Mouse (Mus musculus): ENCODE data around the gene Gcc2. TPM values are rescaled to one million over a fixed set of nuclear protein-coding genes. Genes with fewer than 3 reads are reported as not detected.
A peak's percentile ranks its signal among the peaks of the same experiment; 100 is the strongest.

Gcc2 gene
- polyA plus RNA-seq, 1 experiment from 2014 or later, result 83.6 TPM

DNA sequence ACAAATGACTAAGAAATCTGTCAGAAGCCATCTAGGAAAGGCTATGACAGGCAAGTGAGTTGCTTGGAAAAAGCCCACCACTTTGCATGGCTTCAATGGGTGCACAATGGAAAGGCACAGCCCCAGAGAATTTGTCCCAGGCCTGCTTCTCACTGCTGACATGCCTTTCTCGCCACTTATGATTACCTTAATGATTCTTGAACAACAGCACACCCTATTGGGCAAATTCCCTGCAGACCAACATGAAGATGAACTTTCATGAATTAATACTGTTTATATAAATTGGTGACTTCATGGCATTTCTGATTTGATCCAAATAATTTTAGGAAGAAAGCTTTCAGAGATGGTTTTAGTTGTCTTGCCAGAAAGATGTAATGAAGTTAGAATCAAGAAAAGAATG is 5.8 kb upstream of the Gcc2 start:
- H3K36me3 ChIP-seq (ENCODE audit: control insufficient read depth, insufficient read depth, low read length), result no peaks in the 10 kb centered on the region
- H3K27me3 ChIP-seq (ENCODE audit: control insufficient read depth, insufficient read depth, low read depth, low read length), result no peaks in the 10 kb centered on the region
- no peak overlapping the region for H3K27ac ChIP-seq (ENCODE audit: low read length)
- no peak overlapping the region for H3K4me2 ChIP-seq (ENCODE audit: low read depth, low read length)
- 10% methylated on average over 1 of the region's 1 CpGs for WGBS
- H3K4me1 ChIP-seq (replicated peaks; ENCODE audit: control insufficient read depth, insufficient read depth, low read length), result 0 out of 2 replicates have a peak, but pooled peaks cover under 1% of the 10 kb centered on the region
- H3K9me3 ChIP-seq (ENCODE audit: control insufficient read depth, low read length), result no peaks in the 10 kb centered on the region
- ATAC-seq (ENCODE audit: low read depth), result no peak
- H3K4me3 ChIP-seq (ENCODE audit: low read length), result no peak overlapping the region
- H3K9ac ChIP-seq (ENCODE audit: low read length), result no peak overlapping the region

- Histone ChIP-seq H3K27me3 (ENCODE audit: control insufficient read depth, insufficient read depth, low read depth, low read length) (no peaks in the 10 kb centered on the region), H3K4me2 (ENCODE audit: low read depth, low read length) (peak overlapping the region; percentile 66), H3K9me3 (ENCODE audit: control insufficient read depth, low read length) (no peaks in the 10 kb centered on the region), H3K36me3 (ENCODE audit: control insufficient read depth, insufficient read depth, low read length) (peaks cover 5% of the 10 kb centered on the region), H3K4me1 (replicated peaks; ENCODE audit: control insufficient read depth, insufficient read depth, low read length) (peaks cover 10% of the 10 kb centered on the region), H3K27ac (ENCODE audit: low read length) (no peak overlapping the region), H3K4me3 (ENCODE audit: low read length) (peak overlapping the region; percentile 92), H3K9ac (ENCODE audit: low read length) (peak overlapping the region; percentile 36)
- no peak for ATAC-seq (ENCODE audit: low read depth)
- 22% methylated on average over 6 of the region's 6 CpGs for WGBS
Measured at GRCm38 (mm10) chr10:58254635-58255175, 592 bp upstream of the Gcc2 start.

- ATAC-seq (ENCODE audit: low read depth), result peak; percentile 44; the same call in 1 of the 2 replicates
- Histone ChIP-seq H3K9ac (ENCODE audit: low read length) (peak overlapping the region; percentile 88), H3K4me3 (ENCODE audit: low read length) (peak overlapping the region; percentile 92), H3K27ac (ENCODE audit: low read length) (peak overlapping the region; percentile 93), H3K27me3 (ENCODE audit: control insufficient read depth, insufficient read depth, low read depth, low read length) (no peaks in the 10 kb centered on the region), H3K9me3 (ENCODE audit: control insufficient read depth, low read length) (no peaks in the 10 kb centered on the region), H3K4me1 (replicated peaks; ENCODE audit: control insufficient read depth, insufficient read depth, low read length) (peaks cover 10% of the 10 kb centered on the region), H3K4me2 (ENCODE audit: low read depth, low read length) (peak overlapping the region; percentile 66), H3K36me3 (ENCODE audit: control insufficient read depth, insufficient read depth, low read length) (peaks cover 14% of the 10 kb centered on the region)
- WGBS, result 0% methylated on average over 4 of the region's 4 CpGs
Measured at GRCm38 (mm10) chr10:58255954-58256353, 657 bp downstream of the Gcc2 start.

- Histone ChIP-seq H3K4me3 (ENCODE audit: low read length) (no peak overlapping the region), H3K9me3 (ENCODE audit: control insufficient read depth, low read length) (no peaks in the 10 kb centered on the region), H3K27ac (ENCODE audit: low read length) (no peak overlapping the region), H3K4me1 (replicated peaks; ENCODE audit: control insufficient read depth, insufficient read depth, low read length) (peaks cover 10% of the 10 kb centered on the region), H3K27me3 (ENCODE audit: control insufficient read depth, insufficient read depth, low read depth, low read length) (no peaks in the 10 kb centered on the region), H3K9ac (ENCODE audit: low read length) (no peak overlapping the region), H3K4me2 (ENCODE audit: low read depth, low read length) (no peak overlapping the region), H3K36me3 (ENCODE audit: control insufficient read depth, insufficient read depth, low read length) (peaks cover 21% of the 10 kb centered on the region)
- WGBS, result 58% methylated on average over 5 of the region's 5 CpGs
- no peak for ATAC-seq (ENCODE audit: low read depth)
Measured at GRCm38 (mm10) chr10:58258466-58258865, 3.2 kb downstream of the Gcc2 start.

GRCm38 (mm10) chr10:58282238-58282637 is 26.9 kb downstream of the Gcc2 start:
- no peak for ATAC-seq (ENCODE audit: low read depth)
- Histone ChIP-seq H3K4me3 (ENCODE audit: low read length) (no peak overlapping the region), H3K4me2 (ENCODE audit: low read depth, low read length) (no peak overlapping the region), H3K36me3 (ENCODE audit: control insufficient read depth, insufficient read depth, low read length) (peaks cover 32% of the 10 kb centered on the region), H3K9ac (ENCODE audit: low read length) (no peak overlapping the region), H3K4me1 (replicated peaks; ENCODE audit: control insufficient read depth, insufficient read depth, low read length) (no peaks in the 10 kb centered on the region), H3K27ac (ENCODE audit: low read length) (no peak overlapping the region), H3K9me3 (ENCODE audit: control insufficient read depth, low read length) (no peaks in the 10 kb centered on the region), H3K27me3 (ENCODE audit: control insufficient read depth, insufficient read depth, low read depth, low read length) (no peaks in the 10 kb centered on the region)
- 86% methylated on average over 7 of the region's 7 CpGs for WGBS

DNA sequence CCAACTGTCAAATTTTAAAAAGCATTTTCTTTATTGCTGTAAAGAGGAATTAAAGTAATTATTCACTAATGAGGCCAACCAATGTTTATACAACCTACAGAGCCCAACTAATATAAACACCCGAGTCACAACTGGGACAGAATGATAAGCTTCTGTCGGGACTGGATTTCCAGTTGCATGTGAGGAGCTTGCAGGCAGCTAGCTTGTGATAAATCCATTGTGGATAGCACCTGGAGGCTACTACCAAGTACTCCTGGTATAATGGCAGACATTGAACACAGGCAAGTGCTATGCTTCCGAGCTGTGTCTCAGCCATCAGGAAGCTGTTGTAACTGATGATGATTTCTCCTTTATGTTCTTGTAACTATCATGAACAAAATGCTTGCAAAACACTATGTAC is 35.4 kb downstream of the Gcc2 start:
- ATAC-seq (ENCODE audit: low read depth), result no peak

GRCm38 (mm10) chr10:58294246-58294645 is 38.9 kb downstream of the Gcc2 start:
- Histone ChIP-seq H3K36me3 (ENCODE audit: control insufficient read depth, insufficient read depth, low read length) (peaks cover 60% of the 10 kb centered on the region), H3K9ac (ENCODE audit: low read length) (no peak overlapping the region), H3K4me2 (ENCODE audit: low read depth, low read length) (no peak overlapping the region), H3K27ac (ENCODE audit: low read length) (no peak overlapping the region), H3K27me3 (ENCODE audit: control insufficient read depth, insufficient read depth, low read depth, low read length) (no peaks in the 10 kb centered on the region), H3K9me3 (ENCODE audit: control insufficient read depth, low read length) (no peaks in the 10 kb centered on the region), H3K4me3 (ENCODE audit: low read length) (no peak overlapping the region), H3K4me1 (replicated peaks; ENCODE audit: control insufficient read depth, insufficient read depth, low read length) (no peaks in the 10 kb centered on the region)
- 90% methylated on average over 3 of the region's 3 CpGs for WGBS
- no peak for ATAC-seq (ENCODE audit: low read depth)

More for the DNA sequence above, 35.4 kb downstream of the Gcc2 start:
- Histone ChIP-seq H3K36me3 (ENCODE audit: control insufficient read depth, insufficient read depth, low read length) (peaks cover 47% of the 10 kb centered on the region), H3K4me1 (replicated peaks; ENCODE audit: control insufficient read depth, insufficient read depth, low read length) (no peaks in the 10 kb centered on the region), H3K27ac (ENCODE audit: low read length) (no peak overlapping the region), H3K27me3 (ENCODE audit: control insufficient read depth, insufficient read depth, low read depth, low read length) (no peaks in the 10 kb centered on the region), H3K9me3 (ENCODE audit: control insufficient read depth, low read length) (no peaks in the 10 kb centered on the region), H3K4me2 (ENCODE audit: low read depth, low read length) (no peak overlapping the region), H3K9ac (ENCODE audit: low read length) (no peak overlapping the region), H3K4me3 (ENCODE audit: low read length) (no peak overlapping the region)
- 46% methylated on average over 3 of the region's 3 CpGs for WGBS

DNA sequence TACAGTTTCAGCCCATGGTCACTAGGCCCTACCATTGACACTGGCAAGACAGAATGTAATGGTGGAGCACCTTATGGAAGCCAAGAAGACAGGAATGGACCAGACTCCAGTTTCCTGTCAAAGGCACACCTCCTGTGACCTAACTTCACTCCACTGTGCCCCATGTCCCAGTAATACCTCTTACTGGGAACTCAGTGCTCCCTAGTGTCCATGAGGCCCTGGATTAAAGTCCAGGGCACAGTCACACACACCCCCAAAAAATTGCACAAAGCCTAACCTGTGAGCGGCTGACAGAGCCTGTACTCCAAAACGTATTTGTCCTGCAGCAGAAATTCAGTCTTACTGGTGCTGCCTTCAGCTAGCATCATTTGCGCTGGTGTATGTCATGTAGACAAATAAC is 40.3 kb downstream of the Gcc2 start:
- no peaks in the 10 kb centered on the region for H3K9me3 ChIP-seq (ENCODE audit: control insufficient read depth, low read length)

DNA sequence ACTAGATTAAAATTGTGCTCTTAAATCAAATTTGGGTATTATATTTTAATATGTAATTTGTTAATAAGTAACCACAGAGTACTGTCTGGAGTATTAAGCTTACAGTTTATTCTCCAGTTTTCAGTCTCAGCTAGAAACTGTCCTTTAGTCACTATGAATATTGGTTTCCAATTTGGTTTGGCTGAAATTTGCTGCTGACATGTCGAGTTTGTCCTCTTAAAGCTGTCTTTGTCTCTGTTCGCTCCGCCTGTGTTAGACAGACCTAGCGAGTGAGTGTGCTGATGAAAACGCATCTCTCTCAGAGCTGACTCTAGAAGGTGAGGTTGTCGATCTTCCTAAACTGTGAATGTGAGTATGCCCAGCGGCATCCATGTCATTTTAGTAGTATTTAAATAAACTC is 49.7 kb downstream of the Gcc2 start:
- Histone ChIP-seq H3K4me2 (ENCODE audit: low read depth, low read length) (no peak overlapping the region), H3K4me1 (replicated peaks; ENCODE audit: control insufficient read depth, insufficient read depth, low read length) (no peaks in the 10 kb centered on the region), H3K4me3 (ENCODE audit: low read length) (no peak overlapping the region), H3K27me3 (ENCODE audit: control insufficient read depth, insufficient read depth, low read depth, low read length) (no peaks in the 10 kb centered on the region), H3K36me3 (ENCODE audit: control insufficient read depth, insufficient read depth, low read length) (peaks cover 11% of the 10 kb centered on the region), H3K9me3 (ENCODE audit: control insufficient read depth, low read length) (no peaks in the 10 kb centered on the region), H3K27ac (ENCODE audit: low read length) (no peak overlapping the region), H3K9ac (ENCODE audit: low read length) (no peak overlapping the region)
- ATAC-seq (ENCODE audit: low read depth), result no peak
- WGBS, result 92% methylated on average over 7 of the region's 7 CpGs

More for the DNA sequence above, 40.3 kb downstream of the Gcc2 start:
- H3K27ac ChIP-seq (ENCODE audit: low read length), result no peak overlapping the region
- H3K4me1 ChIP-seq (replicated peaks; ENCODE audit: control insufficient read depth, insufficient read depth, low read length), result no peaks in the 10 kb centered on the region
- no peak overlapping the region for H3K4me2 ChIP-seq (ENCODE audit: low read depth, low read length)
- no peak for ATAC-seq (ENCODE audit: low read depth)
- H3K36me3 ChIP-seq (ENCODE audit: control insufficient read depth, insufficient read depth, low read length), result peaks cover 58% of the 10 kb centered on the region
- no peak overlapping the region for H3K9ac ChIP-seq (ENCODE audit: low read length)
- H3K27me3 ChIP-seq (ENCODE audit: control insufficient read depth, insufficient read depth, low read depth, low read length), result no peaks in the 10 kb centered on the region
- 92% methylated on average over 3 of the region's 3 CpGs for WGBS
- no peak overlapping the region for H3K4me3 ChIP-seq (ENCODE audit: low read length)

- 91% methylated on average over 3 of the region's 3 CpGs for WGBS
- Histone ChIP-seq H3K9ac (ENCODE audit: low read length) (no peak overlapping the region), H3K27ac (ENCODE audit: low read length) (no peak overlapping the region), H3K4me1 (replicated peaks; ENCODE audit: control insufficient read depth, insufficient read depth, low read length) (no peaks in the 10 kb centered on the region), H3K27me3 (ENCODE audit: control insufficient read depth, insufficient read depth, low read depth, low read length) (no peaks in the 10 kb centered on the region), H3K36me3 (ENCODE audit: control insufficient read depth, insufficient read depth, low read length) (peaks cover 10% of the 10 kb centered on the region), H3K9me3 (ENCODE audit: control insufficient read depth, low read length) (no peaks in the 10 kb centered on the region), H3K4me3 (ENCODE audit: low read length) (no peak overlapping the region), H3K4me2 (ENCODE audit: low read depth, low read length) (no peak overlapping the region)
- no peak for ATAC-seq (ENCODE audit: low read depth)
Measured at GRCm38 (mm10) chr10:58306897-58307296, 51.6 kb downstream of the Gcc2 start.
